Mouse (Mus musculus) heart, adult 2 months (tissue): ENCODE data around the gene Glce. TPM values are rescaled to one million over a fixed set of nuclear protein-coding genes. Genes with fewer than 3 reads are reported as not detected.

ENCODE experiments used
- DNase-seq, 2 experiments: peaks; one replicate each; pipeline ENCODE4 v3.0.0; 2021
- H3K27ac ChIP-seq: fragments of 200-600 bp; 2 replicates; pipeline ENCODE4 v1.8.1; 2022
- H3K27me3 ChIP-seq: fragments of 200-500 bp; 2 replicates; pipeline ENCODE4 v1.6.1; 2012; ENCODE audit warnings: mild to moderate bottlenecking, low read length, inconsistent platforms, mixed read lengths; ENCODE audit not compliant: control insufficient read depth, insufficient read depth
- H3K36me3 ChIP-seq: fragments of 200-500 bp; 2 replicates; pipeline ENCODE4 v1.6.1; 2012; ENCODE audit warnings: low read length, inconsistent platforms; ENCODE audit not compliant: control insufficient read depth, insufficient read depth
- H3K4me1 ChIP-seq: fragments of 200-500 bp; 2 replicates; pipeline ENCODE4 v1.6.1; 2011; ENCODE audit warnings: low read length; ENCODE audit not compliant: control insufficient read depth, insufficient read depth
- H3K4me3 ChIP-seq: fragments of 200-600 bp; 2 replicates; pipeline ENCODE4 v1.8.1; 2022
- H3K79me2 ChIP-seq: fragments of 200-500 bp; replicated peaks from 2 replicates; pipeline ENCODE4 v1.6.1; 2012; ENCODE audit warnings: mild to moderate bottlenecking, inconsistent platforms, low read length, moderate library complexity, mixed read lengths; ENCODE audit not compliant: control insufficient read depth, insufficient read depth
- H3K9ac ChIP-seq: fragments of 200-500 bp; 2 replicates; pipeline ENCODE4 v1.6.1; 2012; ENCODE audit warnings: low read depth, mild to moderate bottlenecking, control low read depth, inconsistent platforms, low read length, mixed read lengths
- CTCF ChIP-seq: fragments of 200-600 bp; IDR thresholded peaks from 2 replicates; pipeline ENCODE4 v1.8.1; 2022; ENCODE audit warnings: antibody characterized with exemption, mild to moderate bottlenecking, moderate library complexity
- EP300 ChIP-seq: fragments of 200-500 bp; IDR thresholded peaks from 2 replicates; pipeline ENCODE4 v1.6.1; 2011; ENCODE audit warnings: low read depth, low read length, control low read depth; ENCODE audit not compliant: insufficient read depth
- POLR2A ChIP-seq: fragments of 200-500 bp; IDR thresholded peaks from 2 replicates; pipeline ENCODE4 v1.6.1; 2011; ENCODE audit warnings: mild to moderate bottlenecking, low read depth, low read length, control low read depth; ENCODE audit not compliant: insufficient read depth
- WGBS: fragments of 180-500 bp; shearing (Covaris S2); methylation state at CpG from one replicate; pipeline ENCODE4 v1.1.7; 2018; 5-methylcytosine and 5-hydroxymethylcytosine counted together
- intact Hi-C: fragments of 180-260 bp; cut with DNase I; formaldehyde crosslinking; loops from one replicate; pipeline ENCODE4 v1.15.1; 2025
- polyA plus RNA-seq: library from polyadenylated mRNA; depleted of rRNA; stranded (reverse); fragments of >200 nt; gene quantifications from 2 replicates; pipeline ENCODE4 v1.2.3, GENCODE M21; 2012
- total RNA-seq, 2 experiments: library from RNA; stranded (reverse); gene quantifications; 2 replicates each; pipeline ENCODE4 v1.2.3; 2021

Glce gene
- total and polyA plus RNA-seq, 3 experiments: 3.2 to 11.9 (median 11.7) TPM

DNA sequence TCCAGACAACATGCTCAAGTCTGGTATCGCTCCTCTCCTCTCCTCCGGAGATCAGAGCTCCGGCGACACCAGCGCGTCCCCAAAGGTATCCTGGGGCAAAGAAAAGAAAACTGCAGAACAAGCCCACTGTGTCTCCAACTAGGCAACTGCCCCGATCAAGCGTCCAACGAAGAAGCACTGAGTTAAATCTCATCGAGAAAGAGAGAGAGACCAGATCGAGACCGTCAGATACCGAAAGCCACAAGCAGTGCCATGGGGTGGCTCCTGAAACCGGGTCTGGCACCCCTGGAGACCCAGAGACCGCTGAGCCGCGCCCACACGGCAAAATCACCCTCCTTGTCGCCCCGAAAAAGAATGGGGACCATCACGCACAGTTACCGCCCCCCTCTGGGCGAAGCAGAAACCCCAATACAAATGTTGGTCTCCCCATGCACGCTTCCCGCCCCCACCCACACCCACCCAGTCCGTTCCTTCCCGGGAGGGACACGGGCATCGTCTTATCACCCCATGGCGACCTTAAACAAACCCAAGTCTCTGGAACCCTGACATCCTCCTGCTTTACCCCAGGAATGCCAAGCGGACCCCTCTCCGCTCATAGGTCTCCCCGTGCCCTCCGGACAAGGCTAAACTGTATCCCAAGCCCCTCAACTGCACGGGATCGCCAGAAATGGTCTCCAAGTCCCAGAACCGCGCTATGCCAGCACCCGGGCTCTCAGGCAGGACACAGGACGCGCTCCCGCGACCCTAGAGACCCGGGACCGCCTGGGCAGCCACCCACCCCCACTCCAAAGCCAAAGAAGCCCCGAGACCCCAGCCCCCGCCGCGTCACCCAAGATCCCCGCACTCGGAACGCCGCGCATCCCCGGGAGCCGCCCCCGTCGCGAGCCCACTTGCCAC, 656 bp downstream of the Glce start:
- Histone ChIP-seq H3K9ac (peak overlapping the region; percentile 97), H3K4me1 (no peaks in the 10 kb centered on the region; the same call in 1 of the 2 replicates), H3K79me2 (no peaks in the 10 kb centered on the region), H3K27me3 (no peaks in the 10 kb centered on the region), H3K36me3 (no peaks in the 10 kb centered on the region), H3K4me3 (peak overlapping the region; percentile 61), H3K27ac (peak overlapping the region; percentile 92)
- WGBS: under 1% methylated on average over 59 of the region's 59 CpGs
- DNase-seq: peak; percentile 55 to 59
- TF ChIP-seq CTCF (peak; percentile 54), EP300 (no peak)
- intact Hi-C loops: loop anchor here (2.0 to 5.0 kb wide), 4 partner anchors 76 to 174 kb away; partner anchors contain the start of gene Kif23

DNA sequence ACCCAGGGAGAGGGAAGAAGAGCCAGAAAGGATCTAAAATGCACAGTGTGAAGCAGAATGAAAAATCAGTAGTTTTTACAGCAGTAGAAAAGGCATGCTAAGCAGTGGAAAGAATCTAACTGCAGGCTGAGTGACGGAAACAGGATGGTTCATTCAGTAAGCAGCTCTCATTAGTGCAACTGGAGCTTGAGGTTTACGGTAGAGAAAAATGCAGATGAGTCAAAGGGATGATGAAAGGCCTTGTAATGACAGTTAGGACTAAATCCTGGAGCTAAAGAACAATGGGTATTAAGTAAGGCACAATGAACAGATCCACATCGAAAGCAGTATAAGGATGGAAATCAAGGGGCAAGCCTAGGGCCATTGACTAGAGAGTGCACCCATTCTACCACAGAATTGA, 3.7 kb downstream of the Glce start:
- H3K27me3 ChIP-seq: no peaks in the 10 kb centered on the region
- H3K27ac ChIP-seq: no peak overlapping the region
- no peak for TF ChIP-seq EP300
- no peak for TF ChIP-seq POLR2A
- no peak for TF ChIP-seq CTCF
- H3K4me1 ChIP-seq: no peaks in the 10 kb centered on the region; the same call in 1 of the 2 replicates
- intact Hi-C loops: loop anchor here (5.0 kb wide), 1 partner anchor 46 kb away; no protein-coding TSS in a partner anchor
- no peak overlapping the region for H3K9ac ChIP-seq
- no peak for DNase-seq
- no peaks in the 10 kb centered on the region for H3K79me2 ChIP-seq
- 71% methylated on average over 3 of the region's 3 CpGs for WGBS
- no peaks in the 10 kb centered on the region for H3K36me3 ChIP-seq
- H3K4me3 ChIP-seq: no peak overlapping the region

- Histone ChIP-seq H3K4me1 (no peaks in the 10 kb centered on the region), H3K4me3 (no peak overlapping the region), H3K27ac (no peak overlapping the region), H3K27me3 (no peaks in the 10 kb centered on the region), H3K79me2 (no peaks in the 10 kb centered on the region; the same call in 1 of the 2 replicates), H3K9ac (no peak overlapping the region), H3K36me3 (no peaks in the 10 kb centered on the region)
- intact Hi-C loops: loop anchor here (5.0 kb wide), 1 partner anchor 44 kb away; no protein-coding TSS in a partner anchor
- no peak for DNase-seq
- 72% methylated on average over 3 of the region's 3 CpGs for WGBS
- TF ChIP-seq EP300: no peak
These were observed 6.6 kb downstream of the Glce start for GRCm38 (mm10) chr9:62115826-62116225.

GRCm38 (mm10) chr9:62096603-62097002, 25.9 kb downstream of the Glce start:
- Histone ChIP-seq H3K4me3 (no peak overlapping the region), H3K27me3 (no peaks in the 10 kb centered on the region), H3K27ac (no peak overlapping the region), H3K79me2 (peaks cover 2% of the 10 kb centered on the region; the same call in 1 of the 2 replicates), H3K36me3 (no peaks in the 10 kb centered on the region), H3K9ac (no peak overlapping the region), H3K4me1 (peaks cover 2% of the 10 kb centered on the region)
- TF ChIP-seq POLR2A (no peak), CTCF (no peak), EP300 (no peak)
- intact Hi-C loops: no loop called here
- 84% methylated on average over 1 of the region's 1 CpGs for WGBS
- no peak for DNase-seq

DNA sequence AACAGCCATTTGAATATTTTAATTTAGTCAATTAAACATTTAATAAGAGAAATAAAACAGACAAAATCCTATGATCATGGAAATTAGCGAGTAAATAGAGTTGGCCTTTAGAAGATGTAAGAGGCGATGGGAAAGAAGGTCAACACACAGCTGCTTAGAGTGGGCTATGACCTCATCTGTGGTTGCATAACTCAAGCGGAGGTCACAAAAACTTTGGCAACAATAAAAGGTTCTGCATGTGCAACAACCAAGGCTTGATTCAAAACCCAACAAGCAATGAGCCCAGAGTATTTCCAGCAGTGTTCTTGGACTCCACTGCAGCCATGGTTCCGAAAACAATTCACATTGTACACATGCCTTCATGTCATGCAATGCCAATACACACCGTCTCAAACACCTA, 30.9 kb downstream of the Glce start:
- intact Hi-C loops: no loop called here
- Histone ChIP-seq H3K27me3 (no peaks in the 10 kb centered on the region), H3K9ac (no peak overlapping the region), H3K4me3 (no peak overlapping the region), H3K36me3 (peaks cover 2% of the 10 kb centered on the region; the same call in 1 of the 2 replicates), H3K27ac (peak overlapping the region; percentile 12), H3K4me1 (peaks cover 4% of the 10 kb centered on the region), H3K79me2 (no peaks in the 10 kb centered on the region)
- 57% methylated on average over 5 of the region's 5 CpGs for WGBS
- peak; percentile 31 to 62 for DNase-seq
- TF ChIP-seq POLR2A (no peak), CTCF (no peak), EP300 (no peak)

- Histone ChIP-seq H3K79me2 (no peaks in the 10 kb centered on the region), H3K4me1 (no peaks in the 10 kb centered on the region; the same call in 1 of the 2 replicates), H3K27ac (no peak overlapping the region), H3K4me3 (no peak overlapping the region), H3K9ac (no peak overlapping the region), H3K36me3 (no peaks in the 10 kb centered on the region), H3K27me3 (no peaks in the 10 kb centered on the region)
- 86% methylated on average over 2 of the region's 2 CpGs for WGBS
- DNase-seq: no peak
- intact Hi-C loops: no loop called here
- TF ChIP-seq CTCF: no peak
- no peak for TF ChIP-seq POLR2A
- TF ChIP-seq EP300: no peak
These were observed 36.9 kb downstream of the Glce start for GRCm38 (mm10) chr9:62085548-62085947.
